Mouse (Mus musculus): ENCODE data around the gene Sema4g.

DNA sequence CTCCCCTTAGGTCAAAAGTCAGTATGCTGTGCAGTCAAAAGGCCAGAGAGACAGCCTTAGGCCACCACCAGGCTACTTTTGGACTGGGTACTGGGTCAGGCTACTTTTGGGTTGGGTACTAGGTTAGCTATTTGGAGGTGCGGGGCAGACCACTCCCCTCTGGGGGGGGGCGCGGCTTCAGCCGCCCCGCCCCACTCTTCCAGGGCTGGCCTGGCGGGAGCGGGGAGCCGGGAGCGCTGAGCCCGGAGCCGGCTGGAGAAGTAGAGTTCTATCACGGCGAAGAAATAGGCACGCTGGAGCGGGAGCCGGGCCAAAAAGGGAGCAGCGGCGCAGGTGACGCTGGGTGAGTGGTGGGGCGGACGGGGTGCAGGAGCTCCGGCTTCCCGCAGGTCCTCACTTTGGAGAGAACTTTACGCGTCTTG, 26.1 kb downstream of the Sema4g start:
- TF ChIP-seq POLR2A (IDR thresholded peaks at IDR 0.05; ENCODE audit: borderline replicate concordance, low read depth, low read length) (no peak), CTCF (IDR thresholded peaks at IDR 0.05; ENCODE audit: low read depth, low read length) (no peak)

All from bone marrow macrophage, adult 2 months (primary cell).